Mouse (Mus musculus): Measurements from ENCODE around the gene Vamp4. TPM values are rescaled to one million over a fixed set of nuclear protein-coding genes. Genes with fewer than 3 reads are reported as not detected.

The Vamp4 gene
- polyA plus RNA-seq, 1 experiment from 2014 or later = 12.7 TPM

- peaks cover 15% of the 10 kb centered on the region for H3K4me1 ChIP-seq (ENCODE audit: control insufficient read depth, low read depth, low read length)
- WGBS (ENCODE audit: insufficient replicate concordance) = under 1% methylated on average over 52 of the region's 52 CpGs
- H3K4me2 ChIP-seq (ENCODE audit: low read depth, low read length) = peak within 1 kb of the TSS; percentile 99
- peak; percentile 99 for ATAC-seq (ENCODE audit: low read depth)
- H3K9me3 ChIP-seq (replicated peaks; ENCODE audit: control insufficient read depth, low read length) = no peaks in the 10 kb centered on the region
- H3K9ac ChIP-seq (ENCODE audit: low read depth, low read length) = peak within 1 kb of the TSS; percentile 77
- H3K27ac ChIP-seq (ENCODE audit: low read length) = peak within 1 kb of the TSS; percentile 67
- no peaks in the 10 kb centered on the region for H3K27me3 ChIP-seq (ENCODE audit: control insufficient read depth, insufficient read depth, low read depth, low read length)
- peaks cover 3% of the 10 kb centered on the region; the same call in 1 of the 2 replicates for H3K36me3 ChIP-seq (ENCODE audit: control insufficient read depth, insufficient read depth)
- peak within 1 kb of the TSS; percentile 82 for H3K4me3 ChIP-seq (ENCODE audit: low read depth, low read length)
These were observed 22.0 kb upstream of the Vamp4 start, which contains the start of gene Mettl13 for GRCm38 (mm10) chr1:162548016-162548916. Gene Mettl13, minus strand, starts transcription at chr1:162548551.

- H3K27ac ChIP-seq (ENCODE audit: low read length) = peak overlapping the region; percentile 67
- H3K9ac ChIP-seq (ENCODE audit: low read depth, low read length) = peak overlapping the region; percentile 72
- no peaks in the 10 kb centered on the region for H3K9me3 ChIP-seq (replicated peaks; ENCODE audit: control insufficient read depth, low read length)
- ATAC-seq (ENCODE audit: low read depth) = no peak
- peaks cover 1% of the 10 kb centered on the region; the same call in 1 of the 2 replicates for H3K36me3 ChIP-seq (ENCODE audit: control insufficient read depth, insufficient read depth)
- H3K4me2 ChIP-seq (ENCODE audit: low read depth, low read length) = peak overlapping the region; percentile 99
- H3K27me3 ChIP-seq (ENCODE audit: control insufficient read depth, insufficient read depth, low read depth, low read length) = no peaks in the 10 kb centered on the region
- H3K4me3 ChIP-seq (ENCODE audit: low read depth, low read length) = peak overlapping the region; percentile 82
- peaks cover 15% of the 10 kb centered on the region for H3K4me1 ChIP-seq (ENCODE audit: control insufficient read depth, low read depth, low read length)
- 48% methylated on average over 10 of the region's 10 CpGs for WGBS (ENCODE audit: insufficient replicate concordance)
These were observed 21.2 kb upstream of the Vamp4 start for GRCm38 (mm10) chr1:162548917-162549613.

- no peak overlapping the region for H3K27ac ChIP-seq (ENCODE audit: low read length)
- no peak overlapping the region for H3K4me3 ChIP-seq (ENCODE audit: low read depth, low read length)
- H3K4me1 ChIP-seq (ENCODE audit: control insufficient read depth, low read depth, low read length) = peaks cover 15% of the 10 kb centered on the region
- no peak for ATAC-seq (ENCODE audit: low read depth)
- no peaks in the 10 kb centered on the region for H3K27me3 ChIP-seq (ENCODE audit: control insufficient read depth, insufficient read depth, low read depth, low read length)
- no peak overlapping the region for H3K4me2 ChIP-seq (ENCODE audit: low read depth, low read length)
- no peaks in the 10 kb centered on the region; the same call in 1 of the 2 replicates for H3K36me3 ChIP-seq (ENCODE audit: control insufficient read depth, insufficient read depth)
- no peaks in the 10 kb centered on the region for H3K9me3 ChIP-seq (replicated peaks; ENCODE audit: control insufficient read depth, low read length)
- H3K9ac ChIP-seq (ENCODE audit: low read depth, low read length) = no peak overlapping the region
- 59% methylated on average over 5 of the region's 5 CpGs for WGBS (ENCODE audit: insufficient replicate concordance)
These were observed 20.6 kb upstream of the Vamp4 start for GRCm38 (mm10) chr1:162549615-162550283.

GRCm38 (mm10) chr1:162552956-162553355 is 17.4 kb upstream of the Vamp4 start:
- Histone ChIP-seq H3K4me1 (ENCODE audit: control insufficient read depth, low read depth, low read length) (peaks cover 4% of the 10 kb centered on the region), H3K9me3 (replicated peaks; ENCODE audit: control insufficient read depth, low read length) (no peaks in the 10 kb centered on the region), H3K27me3 (ENCODE audit: control insufficient read depth, insufficient read depth, low read depth, low read length) (no peaks in the 10 kb centered on the region), H3K36me3 (ENCODE audit: control insufficient read depth, insufficient read depth) (no peaks in the 10 kb centered on the region), H3K4me2 (ENCODE audit: low read depth, low read length) (0 out of 2 replicates have a peak overlapping the region, but pooled peaks have one; percentile 9), H3K27ac (ENCODE audit: low read length) (0 out of 2 replicates have a peak overlapping the region, but pooled peaks have one; percentile 33), H3K4me3 (ENCODE audit: low read depth, low read length) (no peak overlapping the region), H3K9ac (ENCODE audit: low read depth, low read length) (no peak overlapping the region)
- WGBS (ENCODE audit: insufficient replicate concordance) = 27% methylated on average over 9 of the region's 9 CpGs
- ATAC-seq (ENCODE audit: low read depth) = no peak

GRCm38 (mm10) chr1:162554193-162554592 is 16.1 kb upstream of the Vamp4 start:
- no peak for ATAC-seq (ENCODE audit: low read depth)
- Histone ChIP-seq H3K9me3 (replicated peaks; ENCODE audit: control insufficient read depth, low read length) (no peaks in the 10 kb centered on the region), H3K9ac (ENCODE audit: low read depth, low read length) (no peak overlapping the region), H3K27ac (ENCODE audit: low read length) (no peak overlapping the region), H3K27me3 (ENCODE audit: control insufficient read depth, insufficient read depth, low read depth, low read length) (no peaks in the 10 kb centered on the region), H3K4me1 (ENCODE audit: control insufficient read depth, low read depth, low read length) (peaks cover 4% of the 10 kb centered on the region), H3K36me3 (ENCODE audit: control insufficient read depth, insufficient read depth) (no peaks in the 10 kb centered on the region), H3K4me3 (ENCODE audit: low read depth, low read length) (no peak overlapping the region), H3K4me2 (ENCODE audit: low read depth, low read length) (no peak overlapping the region)
- 59% methylated on average over 3 of the region's 3 CpGs for WGBS (ENCODE audit: insufficient replicate concordance)

GRCm38 (mm10) chr1:162563236-162563635 is 7.1 kb upstream of the Vamp4 start:
- H3K9me3 ChIP-seq (replicated peaks; ENCODE audit: control insufficient read depth, low read length) = no peaks in the 10 kb centered on the region
- no peak for ATAC-seq (ENCODE audit: low read depth)
- no peak overlapping the region for H3K4me2 ChIP-seq (ENCODE audit: low read depth, low read length)
- H3K27me3 ChIP-seq (ENCODE audit: control insufficient read depth, insufficient read depth, low read depth, low read length) = peaks cover 7% of the 10 kb centered on the region
- no peak overlapping the region for H3K27ac ChIP-seq (ENCODE audit: low read length)
- no peak overlapping the region for H3K9ac ChIP-seq (ENCODE audit: low read depth, low read length)
- H3K36me3 ChIP-seq (ENCODE audit: control insufficient read depth, insufficient read depth) = no peaks in the 10 kb centered on the region
- no peaks in the 10 kb centered on the region for H3K4me1 ChIP-seq (ENCODE audit: control insufficient read depth, low read depth, low read length)
- no peak overlapping the region for H3K4me3 ChIP-seq (ENCODE audit: low read depth, low read length)
- WGBS (ENCODE audit: insufficient replicate concordance) = 0% methylated on average over 1 of the region's 1 CpGs

- peak; percentile 53; the same call in 1 of the 2 replicates for ATAC-seq (ENCODE audit: low read depth)
- H3K4me2 ChIP-seq (ENCODE audit: low read depth, low read length) = no peak overlapping the region
- H3K27me3 ChIP-seq (ENCODE audit: control insufficient read depth, insufficient read depth, low read depth, low read length) = peaks cover 7% of the 10 kb centered on the region
- H3K36me3 ChIP-seq (ENCODE audit: control insufficient read depth, insufficient read depth) = no peaks in the 10 kb centered on the region
- no peaks in the 10 kb centered on the region for H3K9me3 ChIP-seq (replicated peaks; ENCODE audit: control insufficient read depth, low read length)
- no peak overlapping the region for H3K9ac ChIP-seq (ENCODE audit: low read depth, low read length)
- no peaks in the 10 kb centered on the region for H3K4me1 ChIP-seq (ENCODE audit: control insufficient read depth, low read depth, low read length)
- 24% methylated on average over 3 of the region's 3 CpGs for WGBS (ENCODE audit: insufficient replicate concordance)
- no peak overlapping the region for H3K27ac ChIP-seq (ENCODE audit: low read length)
- H3K4me3 ChIP-seq (ENCODE audit: low read depth, low read length) = no peak overlapping the region
These were observed 5.3 kb upstream of the Vamp4 start for GRCm38 (mm10) chr1:162564992-162565391.

- Histone ChIP-seq H3K36me3 (ENCODE audit: control insufficient read depth, insufficient read depth) (no peaks in the 10 kb centered on the region), H3K27ac (ENCODE audit: low read length) (no peak overlapping the region), H3K9ac (ENCODE audit: low read depth, low read length) (no peak overlapping the region), H3K4me1 (ENCODE audit: control insufficient read depth, low read depth, low read length) (no peaks in the 10 kb centered on the region), H3K4me3 (ENCODE audit: low read depth, low read length) (no peak overlapping the region), H3K27me3 (ENCODE audit: control insufficient read depth, insufficient read depth, low read depth, low read length) (peaks cover 7% of the 10 kb centered on the region), H3K4me2 (ENCODE audit: low read depth, low read length) (no peak overlapping the region), H3K9me3 (replicated peaks; ENCODE audit: control insufficient read depth, low read length) (no peaks in the 10 kb centered on the region)
- ATAC-seq (ENCODE audit: low read depth) = no peak
- WGBS (ENCODE audit: insufficient replicate concordance) = 55% methylated on average over 3 of the region's 3 CpGs
These were observed 3.0 kb upstream of the Vamp4 start for GRCm38 (mm10) chr1:162567351-162567750.

All from liver, embryonic 16.5 days (tissue).